Mouse (Mus musculus) right cerebral cortex, postnatal 36 days (tissue): ENCODE measurements around the gene Olfr1342.

Source experiments
- DNase-seq, 2 experiments: peaks; one replicate each; pipeline ENCODE4 v3.0.0; 2022; ENCODE audit warnings: low spot score in 2 of 2, mixed read lengths in 1 of 2

Gene Olfr1342

DNA sequence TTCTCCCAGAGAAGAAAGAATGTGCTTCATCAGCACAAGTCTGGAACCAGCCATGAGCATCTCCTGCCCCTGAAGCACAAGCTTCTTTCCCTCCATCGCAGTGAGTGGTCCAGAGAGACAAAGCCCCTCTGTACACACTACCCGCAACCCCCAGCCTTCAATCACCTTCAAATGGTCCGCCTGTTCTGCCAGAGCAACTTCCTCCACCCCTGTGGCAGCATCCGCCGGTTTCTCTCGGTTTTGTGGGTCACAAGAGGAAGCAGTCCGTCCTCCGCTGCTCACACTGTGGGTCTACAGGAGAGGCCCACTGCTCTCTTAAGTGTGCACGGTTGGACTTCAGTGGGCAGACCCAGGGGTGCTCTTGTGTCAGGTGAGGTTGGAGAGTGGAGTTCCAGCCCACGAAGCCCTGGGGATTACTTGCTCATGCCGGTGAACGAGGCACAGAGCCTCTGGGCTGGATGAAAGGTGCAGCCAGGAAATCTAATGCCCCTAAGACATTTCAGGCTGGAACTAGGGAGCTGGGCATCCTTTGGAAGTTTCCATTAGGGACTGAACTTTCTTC, at the start of gene Olfr1342:
Olfr1342 (minus strand) TSS at position 345 of the 562 bp plus-strand sequence.
- no peak for DNase-seq

DNA sequence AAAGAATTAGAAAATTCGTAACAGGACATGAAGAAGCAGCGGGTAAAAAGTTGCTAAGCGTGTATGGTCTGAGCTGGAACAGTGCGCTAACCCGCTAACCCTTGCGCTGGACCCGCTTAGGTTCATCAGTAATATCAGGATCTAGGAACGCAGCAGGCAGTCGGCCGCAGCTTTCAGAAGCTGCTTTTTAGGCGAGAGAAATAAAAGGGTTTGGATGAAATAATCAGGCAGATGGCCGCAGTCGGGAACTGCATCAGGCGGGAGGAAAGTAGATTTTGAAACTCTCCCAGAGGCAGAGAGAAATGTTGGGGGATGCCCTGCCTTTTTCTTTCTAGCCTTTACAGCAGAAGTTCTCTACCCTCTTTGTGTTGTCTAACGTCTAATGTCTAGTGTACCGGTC, 49.3 kb upstream of the Olfr1342 start:
- DNase-seq, result no peak

DNA sequence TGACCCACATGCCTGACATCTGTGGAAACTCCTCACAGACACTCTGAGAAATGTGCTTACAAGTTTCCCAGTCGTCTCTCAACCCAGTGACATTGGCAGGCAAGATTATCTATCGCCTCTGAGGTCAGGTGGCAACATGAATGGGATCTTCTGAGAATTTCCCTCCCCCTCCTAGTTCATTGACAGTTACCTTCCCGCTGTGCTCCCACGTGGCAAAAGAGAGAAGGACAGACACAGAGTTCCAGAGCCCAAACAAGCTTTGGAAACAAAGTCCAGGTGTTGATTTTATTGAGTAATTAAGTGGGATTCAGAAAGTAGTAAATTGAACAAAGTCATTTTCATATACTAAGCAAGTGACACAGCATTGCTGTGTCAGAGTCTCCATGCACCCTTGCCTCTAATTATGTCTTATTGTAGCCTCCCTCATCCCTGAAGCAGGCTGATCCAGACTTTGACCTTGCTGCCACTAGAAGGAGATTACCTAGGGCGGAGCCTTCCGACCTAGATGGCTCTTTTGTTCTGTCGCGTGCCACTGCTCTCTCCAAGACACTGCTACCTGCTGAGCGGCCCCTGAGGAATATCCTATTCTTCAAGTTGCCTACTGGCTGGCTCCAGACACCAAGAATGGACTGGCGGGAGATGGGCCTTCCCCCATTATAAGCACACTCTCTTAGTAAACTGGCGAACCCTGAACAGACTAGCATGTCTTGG, 48.6 kb upstream of the Olfr1342 start:
- DNase-seq, result no peak

DNA sequence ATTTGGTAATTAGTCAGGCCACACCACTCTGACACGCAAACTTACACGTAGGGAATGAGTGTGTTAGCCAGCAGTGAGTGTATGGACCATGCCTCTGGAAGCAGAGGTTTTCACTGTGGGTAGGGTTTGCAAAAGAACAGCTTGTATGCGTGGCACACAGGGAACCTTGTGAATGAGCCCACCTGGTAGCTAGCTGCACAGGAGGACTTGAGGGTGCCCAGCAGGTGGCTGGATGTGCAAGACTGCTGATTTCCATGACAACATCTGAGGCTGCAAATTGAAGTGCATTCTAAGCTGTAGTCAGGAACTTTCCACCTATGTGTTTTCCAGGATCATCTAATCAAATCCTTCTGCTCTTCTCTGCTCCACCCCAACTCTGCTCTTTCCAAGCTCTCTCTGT, 47.0 kb upstream of the Olfr1342 start:
- no peak for DNase-seq

DNA sequence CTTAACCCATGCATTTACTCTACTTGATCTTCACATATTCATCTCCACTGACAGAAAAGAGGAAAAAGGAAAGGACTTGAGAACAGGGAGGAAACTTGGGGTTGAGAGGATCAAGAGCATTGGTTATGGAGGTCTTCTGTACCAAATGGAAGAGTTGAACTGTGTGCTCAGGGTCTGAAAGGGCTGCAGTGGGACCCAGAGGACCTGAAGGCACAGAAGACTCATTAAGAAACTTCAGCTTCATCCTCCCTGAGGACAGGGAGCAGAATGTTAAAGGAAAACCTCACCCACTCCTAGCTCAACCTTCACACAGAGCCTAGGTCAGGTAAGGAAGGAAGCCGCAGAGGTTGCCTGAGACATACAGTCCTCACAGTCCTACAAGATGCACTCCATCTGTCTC, 39.3 kb upstream of the Olfr1342 start, which contains the start of gene Olfr1339:
Olfr1339 (plus strand) TSS at position 301 of the 400 bp plus-strand sequence.
- no peak for DNase-seq

DNA sequence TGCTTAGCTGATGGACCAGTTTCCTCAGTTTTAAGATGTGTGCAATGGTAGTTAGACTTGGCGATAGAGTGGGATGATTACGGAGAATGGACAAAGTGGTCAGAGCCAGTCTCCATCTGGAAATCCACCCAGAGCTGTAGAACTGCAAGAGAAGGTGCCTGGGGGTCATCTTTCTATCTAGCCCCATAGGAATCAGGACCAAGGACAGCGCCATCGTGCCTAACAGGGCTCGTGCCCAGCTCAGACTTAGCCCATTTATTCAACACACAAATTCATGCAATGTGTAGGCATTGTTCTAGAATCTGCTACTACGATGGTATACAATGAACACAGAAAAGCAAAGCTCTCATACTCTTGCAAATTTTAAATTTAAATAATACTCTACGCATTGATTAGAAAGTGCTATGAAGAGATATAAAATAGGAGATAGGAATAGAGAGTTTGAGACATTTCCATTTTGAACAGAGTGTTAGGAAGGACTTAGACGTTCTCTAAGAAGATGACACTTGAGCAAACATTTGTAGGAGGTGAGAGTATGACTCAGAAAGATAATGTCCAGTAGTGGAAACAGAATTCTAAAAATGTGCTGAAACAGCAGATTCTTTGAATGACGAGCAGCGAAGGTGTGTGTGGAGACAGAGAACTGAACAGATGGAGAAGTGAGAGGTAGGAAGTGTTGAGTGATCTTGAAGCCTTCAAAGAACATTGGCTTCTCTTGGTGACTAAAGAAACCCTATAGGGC, 29.4 kb upstream of the Olfr1342 start:
- no peak for DNase-seq

DNA sequence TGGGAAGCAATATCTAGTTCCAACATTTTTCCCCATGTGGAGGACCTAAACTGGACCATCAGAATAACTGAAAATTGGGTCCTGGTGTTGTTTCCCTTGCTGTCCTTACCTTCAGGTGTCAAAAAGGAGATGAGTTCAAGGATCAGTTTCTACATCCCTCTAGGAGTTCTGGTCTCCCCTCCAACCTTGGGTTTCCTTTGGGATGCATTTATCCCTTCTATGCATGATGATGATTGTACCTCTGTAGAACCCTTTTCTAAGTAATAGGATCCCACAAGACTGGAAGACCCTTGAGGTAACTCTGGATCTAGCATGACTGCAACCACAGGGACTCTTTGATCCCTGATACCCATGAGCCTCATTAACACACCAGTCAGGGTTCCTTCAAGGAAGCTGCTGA, 27.3 kb upstream of the Olfr1342 start, which contains the start of gene Olfr1340:
Olfr1340 (plus strand) TSS at position 301 of the 400 bp plus-strand sequence.
- no peak for DNase-seq

DNA sequence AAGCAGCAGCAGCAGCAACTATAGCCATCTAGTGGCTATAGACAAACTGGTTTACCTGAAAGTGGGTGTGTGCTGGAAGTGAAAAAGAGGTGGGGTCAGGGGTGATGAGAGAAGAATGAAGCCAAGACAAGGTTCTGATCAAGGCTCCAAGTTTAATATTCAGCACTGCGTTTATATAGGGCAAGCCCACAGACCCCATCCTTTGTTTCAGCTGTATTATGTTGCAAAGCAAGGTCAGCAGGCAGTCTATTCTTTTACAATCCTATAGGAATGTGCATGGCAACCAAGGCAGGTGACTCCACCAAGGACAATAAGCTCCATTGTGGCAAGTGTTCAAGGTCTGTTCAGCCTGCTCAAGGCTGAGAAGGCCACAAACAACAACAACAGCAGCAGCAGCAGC, 19.1 kb upstream of the Olfr1342 start:
- no peak for DNase-seq

DNA sequence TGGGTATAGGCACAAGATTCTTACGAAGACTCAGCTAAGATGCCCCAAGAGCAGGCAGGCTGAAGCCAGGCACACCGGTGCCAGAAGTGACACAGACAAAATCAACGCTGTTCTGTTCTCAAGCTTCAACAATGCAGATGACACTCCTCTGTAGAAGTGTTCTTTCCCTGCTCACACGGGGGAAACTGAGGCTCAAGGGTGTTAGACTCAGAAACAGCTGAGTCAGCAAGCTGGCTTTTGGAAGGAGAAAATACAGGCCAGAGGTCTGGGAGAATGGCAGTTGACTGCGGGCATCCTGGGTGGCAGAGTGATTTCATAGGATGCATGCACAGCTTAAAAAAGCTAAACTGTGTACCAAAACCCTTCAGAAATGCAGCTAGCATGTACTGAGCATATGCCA, 15.5 kb upstream of the Olfr1342 start:
- no peak for DNase-seq

DNA sequence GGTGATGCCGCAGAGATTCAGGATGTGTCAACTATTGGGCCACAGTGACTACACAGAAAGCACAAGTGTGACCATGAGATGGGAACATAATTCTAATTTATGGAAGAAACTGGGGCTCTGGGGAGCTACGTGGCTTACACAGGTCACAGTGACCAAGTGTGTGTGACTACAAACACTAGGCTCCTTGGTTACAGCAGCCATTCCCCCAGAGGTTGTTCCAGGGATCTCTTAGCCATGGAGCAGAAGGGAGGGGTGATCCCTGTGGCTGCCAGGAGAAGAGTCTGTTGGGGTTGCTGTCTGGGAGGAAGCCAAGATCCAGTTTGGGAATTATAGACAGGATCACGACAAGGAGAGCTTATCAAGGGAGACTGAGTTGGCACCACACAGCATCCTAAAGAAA, 10.7 kb upstream of the Olfr1342 start, which contains the start of gene Olfr1341:
Olfr1341 (plus strand) TSS at position 301 of the 400 bp plus-strand sequence.
- no peak for DNase-seq

DNA sequence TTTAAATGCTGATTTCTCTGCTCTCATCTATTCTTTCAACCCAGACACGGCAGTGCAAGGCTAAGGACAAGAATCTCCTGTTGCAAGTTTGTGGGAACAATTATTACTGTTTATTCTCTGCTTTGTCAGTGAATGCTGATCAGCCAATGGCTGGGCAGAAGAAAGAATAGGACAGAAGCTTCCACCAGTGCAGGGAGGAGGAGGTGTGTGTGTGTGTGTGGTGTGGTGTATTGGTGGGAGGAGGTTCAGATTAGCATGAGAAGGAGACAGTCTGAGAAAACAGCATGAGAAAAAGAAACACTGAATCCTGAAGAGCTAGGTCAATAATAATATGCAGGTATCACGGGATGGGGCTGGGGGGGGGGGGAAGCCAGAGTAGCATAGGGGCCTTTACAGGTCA, 1.3 kb upstream of the Olfr1342 start:
- no peak for DNase-seq

DNA sequence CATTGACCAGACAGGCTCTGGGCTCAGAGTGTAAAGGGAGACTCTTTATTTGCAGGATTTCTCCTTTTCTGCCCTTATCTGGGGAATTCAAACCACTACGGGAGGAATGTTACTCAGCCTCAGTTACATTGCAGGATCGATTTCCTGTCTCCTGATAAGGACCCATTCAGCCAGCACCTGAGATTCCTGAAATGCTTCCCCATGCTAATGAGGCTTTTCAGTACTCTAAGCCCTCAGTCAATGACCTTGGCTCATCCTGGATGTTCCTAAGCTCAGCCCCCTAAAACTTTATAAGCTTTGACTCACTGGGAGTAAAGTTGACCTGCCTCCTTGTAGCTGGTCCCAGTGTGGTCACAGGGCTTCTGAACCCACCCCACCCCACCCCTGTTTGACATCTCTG, 5.5 kb downstream of the Olfr1342 start:
- no peak for DNase-seq

DNA sequence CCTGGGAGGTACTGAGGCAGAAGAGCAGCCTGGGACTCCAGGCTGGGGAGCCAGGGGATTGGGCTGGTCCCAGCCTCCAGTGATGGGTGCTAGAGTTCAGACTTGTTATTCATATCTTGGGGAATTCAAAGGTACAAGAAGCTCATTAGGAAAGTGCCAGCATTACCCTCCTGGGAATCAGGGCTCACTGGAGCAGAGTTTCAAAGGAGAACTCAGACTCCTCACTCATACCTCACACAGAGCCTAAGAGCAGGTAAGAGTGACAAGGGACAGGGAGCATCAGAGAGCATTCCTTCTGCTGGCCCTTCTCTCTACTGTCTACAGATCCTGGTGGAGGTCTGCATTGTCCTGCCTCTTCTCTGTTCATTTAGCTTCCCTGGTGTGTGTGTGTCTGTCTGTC, 33.9 kb downstream of the Olfr1342 start, which contains the start of gene Olfr62:
Olfr62 (plus strand) TSS at position 301 of the 400 bp plus-strand sequence.
- DNase-seq, result no peak

DNA sequence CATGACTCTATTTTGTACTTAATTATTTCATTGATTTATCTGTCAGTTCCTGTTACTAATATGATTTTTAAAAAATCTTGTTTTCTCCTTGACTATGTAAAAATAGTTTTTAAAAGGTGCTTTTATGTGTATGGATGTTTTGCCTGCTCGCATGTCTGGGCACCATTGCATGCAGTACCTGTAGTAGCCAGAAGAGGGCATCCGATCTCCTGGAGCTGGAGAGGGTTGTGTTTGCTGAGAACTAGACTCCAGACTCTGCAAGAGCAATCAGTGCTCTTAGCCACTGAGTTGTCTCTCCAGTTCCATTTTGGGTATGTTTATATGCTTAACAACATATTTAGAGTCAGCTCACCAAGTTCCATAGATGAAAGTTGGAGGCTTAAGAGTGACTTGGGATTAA, 47.3 kb downstream of the Olfr1342 start:
- DNase-seq, result no peak

DNA sequence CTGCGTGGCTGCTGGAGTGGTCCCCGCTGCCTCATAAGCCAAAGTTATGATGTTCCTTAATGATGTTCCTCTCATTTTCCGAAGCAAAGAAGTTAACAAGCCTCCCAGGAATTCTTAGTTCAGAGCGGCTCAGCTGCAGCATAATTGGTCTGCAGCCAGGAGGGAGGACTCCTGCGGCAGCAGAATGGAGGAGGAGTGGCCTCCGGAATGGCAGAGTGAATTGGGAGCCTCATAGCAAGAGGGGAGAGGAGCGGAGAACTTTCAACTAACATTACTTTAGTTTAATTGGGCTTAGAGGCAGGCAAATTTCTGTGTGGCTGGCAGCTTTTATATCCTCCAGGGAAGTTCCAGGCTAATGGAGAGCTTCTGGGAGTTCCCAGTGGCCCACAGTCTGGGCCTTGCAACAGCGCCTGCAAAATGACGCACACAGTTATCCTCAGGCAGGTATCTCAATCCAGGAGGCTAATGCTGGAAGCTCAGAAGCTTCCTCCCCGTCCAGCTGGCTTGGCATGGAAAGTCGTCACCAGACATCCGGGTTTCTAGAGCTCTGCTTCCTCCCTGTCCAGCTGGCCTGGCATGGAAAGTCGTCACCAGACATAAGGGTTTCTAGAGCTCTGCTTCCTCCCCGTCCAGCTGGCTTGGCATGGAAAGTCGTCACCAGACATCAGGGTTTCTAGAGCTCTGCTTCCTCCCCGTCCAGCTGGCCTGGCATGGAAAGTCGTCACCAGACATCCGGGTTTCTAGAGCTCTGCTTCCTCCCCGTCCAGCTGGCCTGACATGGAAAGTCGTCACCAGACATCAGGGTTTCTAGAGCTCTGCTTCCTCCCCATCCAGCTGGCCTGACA, 50.0 kb downstream of the Olfr1342 start:
- no peak for DNase-seq
